Mouse (Mus musculus): ENCODE results near the gene Abhd14b. TPM values are rescaled to one million over a fixed set of nuclear protein-coding genes. Genes with fewer than 3 reads are reported as not detected.

Gene Abhd14b
- total and polyA plus RNA-seq, 2 experiments: 129 to 402 TPM

GRCm38 (mm10) chr9:106470991-106471750 is 23.9 kb downstream of the Abhd14b start:
- Histone ChIP-seq H3K27ac (replicated peaks; ENCODE audit: insufficient read depth, low read depth, low read length) (peak overlapping the region; percentile 27; the same call in 1 of the 2 replicates), H3K79me2 (ENCODE audit: control insufficient read depth, insufficient read depth, low read length) (no peaks in the 10 kb centered on the region; the same call in 1 of the 2 replicates), H3K36me3 (ENCODE audit: control insufficient read depth, insufficient read depth, low read length) (no peaks in the 10 kb centered on the region), H3K4me3 (ENCODE audit: insufficient read depth, low read depth, low read length) (no peak overlapping the region), H3K9ac (ENCODE audit: low read depth, low read length) (no peak overlapping the region), H3K4me1 (ENCODE audit: control insufficient read depth, insufficient read depth, low read length) (peaks cover 10% of the 10 kb centered on the region; the same call in 1 of the 2 replicates), H3K27me3 (ENCODE audit: control insufficient read depth, insufficient read depth, low read length) (no peaks in the 10 kb centered on the region)
- TF ChIP-seq CTCF (IDR thresholded peaks at IDR 0.05; ENCODE audit: low read depth, low read length) (no peak), POLR2A (IDR thresholded peaks at IDR 0.05; ENCODE audit: extremely low read depth, insufficient read depth, low read length) (no peak)
- no peak for DNase-seq (ENCODE audit: extremely low read depth, low read depth, low spot score)
- WGBS: 85% methylated on average over 14 of the region's 14 CpGs

GRCm38 (mm10) chr9:106471892-106472291 is 24.6 kb downstream of the Abhd14b start:
- peak; percentile 26 for DNase-seq (ENCODE audit: extremely low read depth, low read depth, low spot score)
- WGBS: 76% methylated on average over 5 of the region's 5 CpGs
- TF ChIP-seq POLR2A (IDR thresholded peaks at IDR 0.05; ENCODE audit: extremely low read depth, insufficient read depth, low read length): no peak
- no peak for TF ChIP-seq CTCF (IDR thresholded peaks at IDR 0.05; ENCODE audit: low read depth, low read length)
- H3K79me2 ChIP-seq (ENCODE audit: control insufficient read depth, insufficient read depth, low read length): no peaks in the 10 kb centered on the region; the same call in 1 of the 2 replicates
- no peaks in the 10 kb centered on the region for H3K27me3 ChIP-seq (ENCODE audit: control insufficient read depth, insufficient read depth, low read length)
- peak overlapping the region; percentile 24; the same call in 1 of the 2 replicates for H3K4me3 ChIP-seq (ENCODE audit: insufficient read depth, low read depth, low read length)
- H3K36me3 ChIP-seq (ENCODE audit: control insufficient read depth, insufficient read depth, low read length): no peaks in the 10 kb centered on the region
- peak overlapping the region; percentile 27; the same call in 1 of the 2 replicates for H3K27ac ChIP-seq (replicated peaks; ENCODE audit: insufficient read depth, low read depth, low read length)
- H3K9ac ChIP-seq (ENCODE audit: low read depth, low read length): 0 out of 2 replicates have a peak overlapping the region, but pooled peaks have one; percentile 16
- H3K4me1 ChIP-seq (ENCODE audit: control insufficient read depth, insufficient read depth, low read length): peaks cover 10% of the 10 kb centered on the region; the same call in 1 of the 2 replicates

DNA sequence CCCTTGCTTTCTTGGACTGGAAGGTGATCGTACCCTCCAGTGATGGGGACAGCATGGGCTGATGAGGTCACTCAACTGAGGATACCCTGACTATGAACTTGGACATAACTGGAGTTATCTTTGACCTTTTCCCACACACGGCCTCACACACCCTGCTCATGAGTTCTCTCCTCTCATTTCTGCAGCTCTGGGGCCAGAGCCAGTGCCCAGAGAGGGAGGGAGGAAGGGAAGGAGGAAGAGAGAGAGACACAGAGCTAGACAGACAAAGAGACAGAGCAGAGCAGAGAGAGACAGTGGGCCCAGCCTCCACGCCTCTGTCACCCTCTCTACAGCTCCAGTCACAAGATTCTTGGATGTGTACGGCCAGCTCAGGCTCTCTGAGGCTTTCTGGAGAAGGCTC is 25.1 kb downstream of the Abhd14b start:
- Histone ChIP-seq H3K79me2 (ENCODE audit: control insufficient read depth, insufficient read depth, low read length) (no peaks in the 10 kb centered on the region; the same call in 1 of the 2 replicates), H3K4me3 (ENCODE audit: insufficient read depth, low read depth, low read length) (no peak overlapping the region), H3K27ac (replicated peaks; ENCODE audit: insufficient read depth, low read depth, low read length) (no peak overlapping the region), H3K27me3 (ENCODE audit: control insufficient read depth, insufficient read depth, low read length) (no peaks in the 10 kb centered on the region), H3K36me3 (ENCODE audit: control insufficient read depth, insufficient read depth, low read length) (no peaks in the 10 kb centered on the region), H3K9ac (ENCODE audit: low read depth, low read length) (no peak overlapping the region), H3K4me1 (ENCODE audit: control insufficient read depth, insufficient read depth, low read length) (peaks cover 10% of the 10 kb centered on the region; the same call in 1 of the 2 replicates)
- WGBS: 69% methylated on average over 4 of the region's 4 CpGs
- TF ChIP-seq POLR2A (IDR thresholded peaks at IDR 0.05; ENCODE audit: extremely low read depth, insufficient read depth, low read length): no peak
- TF ChIP-seq CTCF (IDR thresholded peaks at IDR 0.05; ENCODE audit: low read depth, low read length): no peak
- peak; percentile 28 for DNase-seq (ENCODE audit: extremely low read depth, low read depth, low spot score)

GRCm38 (mm10) chr9:106473081-106473752 is 26.0 kb downstream of the Abhd14b start:
- TF ChIP-seq CTCF (IDR thresholded peaks at IDR 0.05; ENCODE audit: low read depth, low read length): no peak
- TF ChIP-seq POLR2A (IDR thresholded peaks at IDR 0.05; ENCODE audit: extremely low read depth, insufficient read depth, low read length): no peak
- Histone ChIP-seq H3K36me3 (ENCODE audit: control insufficient read depth, insufficient read depth, low read length) (no peaks in the 10 kb centered on the region), H3K27me3 (ENCODE audit: control insufficient read depth, insufficient read depth, low read length) (no peaks in the 10 kb centered on the region), H3K27ac (replicated peaks; ENCODE audit: insufficient read depth, low read depth, low read length) (no peak overlapping the region), H3K4me1 (ENCODE audit: control insufficient read depth, insufficient read depth, low read length) (peaks cover 16% of the 10 kb centered on the region), H3K4me3 (ENCODE audit: insufficient read depth, low read depth, low read length) (no peak overlapping the region), H3K79me2 (ENCODE audit: control insufficient read depth, insufficient read depth, low read length) (peaks cover 2% of the 10 kb centered on the region; the same call in 1 of the 2 replicates), H3K9ac (ENCODE audit: low read depth, low read length) (no peak overlapping the region)
- no peak for DNase-seq (ENCODE audit: extremely low read depth, low read depth, low spot score)
- WGBS: 93% methylated on average over 16 of the region's 16 CpGs

DNA sequence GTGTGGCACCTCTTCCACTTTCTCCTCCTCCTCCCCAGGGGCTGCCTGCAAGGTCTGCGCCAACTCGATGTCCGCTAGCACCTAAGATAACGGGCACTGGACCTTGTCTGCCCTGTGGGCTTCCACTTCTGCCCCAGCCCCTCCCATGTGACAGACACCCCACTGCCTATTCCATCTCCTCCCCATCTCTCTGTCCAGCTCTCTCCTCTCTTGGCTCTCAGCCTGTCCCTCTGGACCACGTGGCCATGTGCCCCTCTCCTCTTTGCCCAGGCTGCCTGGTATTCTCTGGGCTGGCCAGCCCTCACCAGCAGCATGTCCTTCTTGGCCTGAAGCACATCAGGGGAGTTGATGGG is 26.5 kb downstream of the Abhd14b start:
- no peaks in the 10 kb centered on the region for H3K36me3 ChIP-seq (ENCODE audit: control insufficient read depth, insufficient read depth, low read length)
- DNase-seq (ENCODE audit: extremely low read depth, low read depth, low spot score): no peak
- H3K27me3 ChIP-seq (ENCODE audit: control insufficient read depth, insufficient read depth, low read length): no peaks in the 10 kb centered on the region
- H3K4me3 ChIP-seq (ENCODE audit: insufficient read depth, low read depth, low read length): no peak overlapping the region
- H3K79me2 ChIP-seq (ENCODE audit: control insufficient read depth, insufficient read depth, low read length): peaks cover 3% of the 10 kb centered on the region; the same call in 1 of the 2 replicates
- H3K9ac ChIP-seq (ENCODE audit: low read depth, low read length): no peak overlapping the region
- H3K4me1 ChIP-seq (ENCODE audit: control insufficient read depth, insufficient read depth, low read length): peaks cover 16% of the 10 kb centered on the region
- 86% methylated on average over 5 of the region's 5 CpGs for WGBS
- H3K27ac ChIP-seq (replicated peaks; ENCODE audit: insufficient read depth, low read depth, low read length): no peak overlapping the region
- TF ChIP-seq POLR2A (IDR thresholded peaks at IDR 0.05; ENCODE audit: extremely low read depth, insufficient read depth, low read length): no peak
- no peak for TF ChIP-seq CTCF (IDR thresholded peaks at IDR 0.05; ENCODE audit: low read depth, low read length)
